Mouse (Mus musculus) thymus, adult 2 months (tissue): Measurements from ENCODE around the gene Casp7.

Experiments
- CTCF ChIP-seq: fragments of 200-500 bp; IDR thresholded peaks from 2 replicates; pipeline ENCODE4 v1.5.1; 2012; ENCODE audit warnings: mild to moderate bottlenecking, control low read depth, low read length, moderate library complexity, borderline replicate concordance; ENCODE audit not compliant: control insufficient read depth, poor library complexity, insufficient read depth; ENCODE audit errors: extremely low read depth
- POLR2A ChIP-seq: fragments of 200-500 bp; IDR thresholded peaks from 2 replicates; pipeline ENCODE4 v1.6.1; 2012; ENCODE audit warnings: mild to moderate bottlenecking, low read length, control low read depth, moderate library complexity; ENCODE audit not compliant: control insufficient read depth, poor library complexity, insufficient read depth; ENCODE audit errors: extremely low read depth

DNA sequence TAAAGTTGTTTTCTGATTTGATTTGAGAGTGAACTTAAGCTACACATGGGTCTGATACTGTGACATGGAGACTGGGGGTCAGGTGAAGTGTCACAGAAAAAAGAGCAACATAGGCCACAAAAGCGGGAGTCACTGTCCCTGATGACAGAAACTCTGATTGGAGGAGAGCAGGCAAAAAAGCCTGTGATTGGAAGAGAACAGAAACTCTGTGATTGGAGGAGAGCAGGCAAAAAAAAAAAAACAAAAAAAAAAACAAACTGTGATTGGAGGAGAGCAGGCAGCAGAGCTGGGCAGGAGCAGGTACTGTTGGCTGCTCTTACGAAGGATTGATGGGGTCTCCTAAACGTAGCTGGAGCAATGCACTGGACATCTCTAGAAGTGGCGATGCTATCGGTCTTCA is 11.4 kb upstream of the Casp7 start:
- TF ChIP-seq POLR2A (no peak), CTCF (no peak)
